Mouse (Mus musculus): ENCODE measurements around the gene Pex1. TPM values are rescaled to one million over a fixed set of nuclear protein-coding genes. Genes with fewer than 3 reads are reported as not detected.

Gene Pex1
- total and polyA plus RNA-seq, 3 experiments = 6.3 to 19.4 TPM; not detected in 1

- H3K36me3 ChIP-seq (ENCODE audit: control insufficient read depth in 1 of 2, insufficient read depth in 2 of 2, low read length in 2 of 2) = peaks cover 0 to 6% of the 10 kb centered on the region in 2 experiments; a peak in 2 of 4 replicates
- no peaks in the 10 kb centered on the region for H3K27me3 ChIP-seq (ENCODE audit: control insufficient read depth in 1 of 2, insufficient read depth in 2 of 2, low read length in 2 of 2)
- no peaks in the 10 kb centered on the region for H3K79me2 ChIP-seq (ENCODE audit: control insufficient read depth, insufficient read depth, low read length, poor library complexity)
- H3K4me3 ChIP-seq (ENCODE audit: control insufficient read depth in 1 of 2, insufficient read depth in 1 of 2, low read depth in 2 of 2, low read length in 2 of 2) = no peak within 1 kb of the TSS
- TF ChIP-seq CTCF (IDR thresholded peaks at IDR 0.05 in 2 of 3, conservative IDR thresholded peaks at IDR 0.05 in 1 of 3; ENCODE audit: control insufficient read depth in 1 of 3, insufficient read depth in 1 of 3, low read depth in 2 of 3, low read length in 3 of 3, poor library complexity in 1 of 3, severe bottlenecking in 1 of 3) = no peak
- TF ChIP-seq POLR2AphosphoS2 (IDR thresholded peaks at IDR 0.05; ENCODE audit: low read length) = no peak
- TF ChIP-seq TBP (IDR thresholded peaks at IDR 0.05; ENCODE audit: low read depth, low read length) = no peak
- no peak for TF ChIP-seq RAD21 (IDR thresholded peaks at IDR 0.05; ENCODE audit: low read depth, low read length)
- no peak for TF ChIP-seq ELF1 (IDR thresholded peaks at IDR 0.05; ENCODE audit: low read depth, low read length)
- no peak for TF ChIP-seq CHD2 (IDR thresholded peaks at IDR 0.05; ENCODE audit: low read length)
- no peak for TF ChIP-seq JUND (IDR thresholded peaks at IDR 0.05; ENCODE audit: low read depth, low read length)
- no peak for TF ChIP-seq BHLHE40 (IDR thresholded peaks at IDR 0.05; ENCODE audit: borderline replicate concordance, low read depth, low read length)
- no peak for TF ChIP-seq USF1 (IDR thresholded peaks at IDR 0.05; ENCODE audit: low read depth, low read length)
- TF ChIP-seq ZKSCAN1 (IDR thresholded peaks at IDR 0.05; ENCODE audit: low read depth, low read length) = no peak
- TF ChIP-seq KAT2A (conservative IDR thresholded peaks at IDR 0.05; ENCODE audit: low read depth, low read length) = no peak
- peaks cover 0 to 2% of the 10 kb centered on the region in 2 experiments; a peak in 2 of 4 replicates for H3K4me1 ChIP-seq (ENCODE audit: control insufficient read depth in 1 of 2, insufficient read depth in 2 of 2, low read length in 2 of 2)
- no peak for DNase-seq (ENCODE audit: low read depth, low spot score)
- H3K9me3 ChIP-seq (replicated peaks; ENCODE audit: insufficient read depth, low read length) = no peaks in the 10 kb centered on the region
- H3K9ac ChIP-seq (ENCODE audit: control insufficient read depth, low read depth, low read length, poor library complexity, severe bottlenecking) = no peak within 1 kb of the TSS
- no peak within 1 kb of the TSS for H3K27ac ChIP-seq (ENCODE audit: control insufficient read depth, low read depth, low read length)
Measured at GRCm38 (mm10) chr5:3657085-3657484, 61.2 kb downstream of the Pex1 start, which contains the start of gene Gatad1. Gatad1 (minus strand) TSS chr5:3657185.

GRCm38 (mm10) chr5:3665225-3665624, 69.4 kb downstream of the Pex1 start:
- H3K79me2 ChIP-seq (ENCODE audit: control insufficient read depth, insufficient read depth, low read length, poor library complexity) = no peaks in the 10 kb centered on the region
- no peak overlapping the region for H3K9ac ChIP-seq (ENCODE audit: control insufficient read depth, low read depth, low read length, poor library complexity, severe bottlenecking)
- H3K27ac ChIP-seq (ENCODE audit: control insufficient read depth, low read depth, low read length) = no peak overlapping the region
- no peaks in the 10 kb centered on the region for H3K27me3 ChIP-seq (ENCODE audit: control insufficient read depth in 1 of 2, insufficient read depth in 2 of 2, low read length in 2 of 2)
- TF ChIP-seq ZKSCAN1 (IDR thresholded peaks at IDR 0.05; ENCODE audit: low read depth, low read length) (no peak), UBTF (IDR thresholded peaks at IDR 0.05; ENCODE audit: borderline replicate concordance, insufficient read depth, low read depth, low read length) (no peak), BHLHE40 (IDR thresholded peaks at IDR 0.05; ENCODE audit: borderline replicate concordance, low read depth, low read length) (no peak), CHD2 (IDR thresholded peaks at IDR 0.05; ENCODE audit: low read length) (no peak), POLR2A (IDR thresholded peaks at IDR 0.05; ENCODE audit: control insufficient read depth in 1 of 2, insufficient read depth in 1 of 2, low read depth in 1 of 2, low read length in 2 of 2, poor library complexity in 1 of 2) (no peak), E2F4 (IDR thresholded peaks at IDR 0.05; ENCODE audit: borderline replicate concordance, low read depth, low read length) (no peak), MYB (IDR thresholded peaks at IDR 0.05; ENCODE audit: low read depth, low read length) (no peak), SMC3 (IDR thresholded peaks at IDR 0.05; ENCODE audit: low read depth, low read length) (no peak), POLR2AphosphoS5 (IDR thresholded peaks at IDR 0.05; ENCODE audit: borderline replicate concordance, low read depth, low read length) (no peak), JUND (IDR thresholded peaks at IDR 0.05; ENCODE audit: low read depth, low read length) (no peak), USF2 (IDR thresholded peaks at IDR 0.05; ENCODE audit: borderline replicate concordance in 1 of 2, insufficient read depth in 1 of 2, low read depth in 1 of 2, low read length in 2 of 2) (no peak), EP300 (IDR thresholded peaks at IDR 0.05; ENCODE audit: low read depth in 1 of 2, low read length in 2 of 2) (no peak), MYC (IDR thresholded peaks at IDR 0.05; ENCODE audit: low read depth, low read length) (no peak), MAX (IDR thresholded peaks at IDR 0.05; ENCODE audit: low read length) (no peak), ZNF384 (IDR thresholded peaks at IDR 0.05; ENCODE audit: low read depth, low read length) (no peak), TAL1 (IDR thresholded peaks at IDR 0.05; ENCODE audit: low read length) (no peak), ETS1 (IDR thresholded peaks at IDR 0.05; ENCODE audit: low read depth, low read length) (no peak)
- no peak for DNase-seq (ENCODE audit: low read depth, low spot score)
- H3K4me3 ChIP-seq (ENCODE audit: control insufficient read depth in 1 of 2, insufficient read depth in 1 of 2, low read depth in 2 of 2, low read length in 2 of 2) = no peak overlapping the region
- H3K36me3 ChIP-seq (ENCODE audit: control insufficient read depth in 1 of 2, insufficient read depth in 2 of 2, low read length in 2 of 2) = peaks cover 0 to 8% of the 10 kb centered on the region in 2 experiments; a peak in 2 of 4 replicates
- H3K9me3 ChIP-seq (replicated peaks; ENCODE audit: insufficient read depth, low read length) = no peaks in the 10 kb centered on the region
- H3K4me1 ChIP-seq (ENCODE audit: control insufficient read depth in 1 of 2, insufficient read depth in 2 of 2, low read length in 2 of 2) = peaks cover 2 to 11% of the 10 kb centered on the region in 2 experiments; a peak in 3 of 4 replicates

Data from MEL (cell line).